Mouse (Mus musculus) skeletal muscle tissue, postnatal 0 days (tissue): Measurements from ENCODE around the gene Prkca. TPM values are rescaled to one million over a fixed set of nuclear protein-coding genes. Genes with fewer than 3 reads are reported as not detected.

ENCODE experiments used
- microRNA-seq, 2 experiments: library from miRNA; unstranded; fragments of <30 nt; microRNA quantifications; one replicate each; pipeline ENCODE4; 2016
- polyA plus RNA-seq: library from polyadenylated mRNA; unstranded; fragments of >200 nt; fragmentation: Nextera tagmentation; extraction: Ambion mirVana; gene quantifications from 2 replicates; pipeline ENCODE4 v1.2.1, GENCODE M21; 2015

Gene Prkca
- 6.9 and 7.9 TPM in 2 replicates for polyA plus RNA-seq

DNA sequence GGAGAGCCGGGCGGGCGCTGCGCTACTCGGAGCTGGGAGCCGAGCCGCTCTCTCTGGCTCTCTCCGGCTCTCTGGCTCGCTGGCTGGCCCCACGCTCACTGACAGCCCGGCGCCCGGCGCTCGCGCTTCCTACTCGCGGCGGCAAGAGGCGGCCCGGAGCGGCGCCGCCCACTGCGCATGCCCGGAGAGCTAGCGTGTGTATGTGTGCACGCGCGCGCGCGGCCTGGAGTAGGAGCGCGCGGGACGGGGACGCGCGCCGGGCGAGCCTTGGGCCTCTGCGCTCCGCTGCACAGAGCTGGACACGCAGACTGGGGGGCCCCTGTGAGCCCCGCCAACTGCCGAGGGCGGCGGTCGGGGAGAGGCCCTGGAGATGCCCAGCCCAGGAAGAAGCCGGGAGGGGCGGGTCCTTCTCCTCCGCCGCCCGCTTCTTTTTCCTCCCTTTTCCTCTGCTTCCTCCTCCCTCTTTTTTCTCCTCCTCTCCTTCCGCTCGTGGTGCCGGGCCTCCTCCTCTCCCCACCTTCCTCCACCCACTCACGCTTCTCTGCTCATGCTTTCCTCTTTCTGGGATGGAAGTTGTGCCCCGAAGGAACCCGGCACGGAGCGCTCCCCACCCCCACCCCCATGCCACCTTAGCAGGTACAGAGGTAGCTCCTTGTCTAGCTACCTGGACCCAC, at the start of gene Prkca:
Gene Prkca, minus strand, starts transcription at position 140 of the 674 bp plus-strand sequence.

DNA sequence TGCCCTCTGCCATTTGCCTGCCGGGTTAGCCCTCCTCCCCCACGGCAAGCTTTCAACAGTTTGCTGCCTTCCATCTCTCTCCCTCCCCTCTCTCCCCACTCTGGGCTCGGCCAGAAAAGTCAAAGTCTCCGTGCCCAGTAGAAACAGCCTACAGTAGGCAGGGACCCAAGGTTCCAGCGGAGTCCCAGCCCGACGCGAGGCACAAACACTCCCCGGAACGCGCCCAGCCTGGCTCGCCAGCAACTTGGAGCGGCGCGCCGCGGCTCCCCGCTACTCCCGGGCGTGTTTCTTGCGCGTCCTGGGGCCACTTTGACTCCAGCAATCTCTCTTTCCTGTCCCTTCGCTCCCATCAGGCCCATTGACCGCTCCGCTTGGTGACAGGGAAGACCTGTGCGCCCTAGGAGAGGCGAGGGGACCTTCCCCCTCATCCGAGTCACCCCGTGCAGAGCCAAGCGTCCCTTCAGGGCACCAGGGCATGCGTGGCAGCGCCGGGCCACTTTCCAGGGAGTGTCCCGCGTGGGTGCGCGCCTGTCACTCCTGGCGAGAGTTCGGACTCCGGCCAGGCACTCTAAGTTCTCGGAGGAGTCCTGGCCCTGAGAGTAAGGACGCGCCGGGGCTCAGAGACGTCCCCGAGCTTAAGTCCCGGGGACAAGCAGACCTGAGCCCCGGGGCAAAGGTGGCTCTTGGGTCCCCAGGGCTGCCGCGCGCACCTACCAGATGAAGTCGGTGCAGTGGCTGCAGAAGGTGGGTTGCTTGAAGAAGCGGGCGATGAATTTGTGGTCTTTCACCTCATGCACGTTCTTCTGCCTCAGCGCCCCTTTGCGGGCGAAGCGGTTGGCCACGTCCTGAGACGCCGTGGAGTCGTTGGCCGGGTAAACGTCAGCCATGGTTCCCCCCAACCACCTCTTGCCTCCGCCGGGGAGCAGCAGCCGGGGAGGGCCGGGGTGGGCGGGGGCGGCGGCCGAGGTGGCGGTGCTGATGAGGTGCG, 653 bp downstream of the Prkca start, which contains the start of gene Apoh:
Gene Apoh, plus strand, starts transcription at position 574 of the 988 bp plus-strand sequence.

DNA sequence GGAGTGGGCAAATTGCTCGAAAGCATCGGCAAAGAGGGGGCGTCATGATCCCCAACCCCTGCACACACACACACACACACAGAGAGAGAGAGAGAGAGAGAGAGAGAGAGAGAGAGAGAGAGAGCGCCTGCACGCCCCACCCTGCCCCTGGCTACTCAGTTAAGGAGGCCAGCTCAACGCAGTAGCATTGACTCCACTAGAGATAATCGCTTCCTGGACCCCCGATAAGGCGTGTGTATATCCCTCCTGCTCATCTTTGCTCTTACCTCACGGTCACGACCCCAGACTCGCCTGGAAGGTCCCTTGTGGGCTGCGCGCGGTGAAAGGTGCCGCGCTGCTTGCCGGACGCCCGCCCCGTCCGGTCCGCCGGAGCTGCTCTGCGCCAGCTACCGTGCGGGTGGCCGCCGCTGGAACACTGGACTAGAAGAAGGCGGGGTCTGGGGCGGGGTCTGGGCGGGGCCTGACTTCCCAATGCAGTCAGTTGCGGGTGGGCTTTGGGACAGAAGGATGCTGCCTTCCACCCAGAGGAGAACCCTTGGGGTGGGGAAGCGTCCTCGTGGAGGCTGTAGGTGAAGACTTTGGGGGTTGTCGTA, 429.0 kb downstream of the Prkca start, which contains the start of gene Cacng5:
Gene Cacng5, minus strand, starts transcription at position 422 of the 593 bp plus-strand sequence.

Small RNA genes within 50 kb of the gene (microRNA-seq; reads per million reads assigned to microRNA genes)
- 0 reads per million in 2 experiments for gene Mir7223

Other genes starting within 250 kb of the Prkca start
- gene Apoh, start 574 bp downstream of the Prkca start, polyA plus RNA-seq: 1.9 and 3.0 TPM in 2 replicates
- 9.2 and 10.0 TPM in 2 replicates for gene Cep112, start 81.3 kb upstream of the Prkca start, polyA plus RNA-seq